Mouse (Mus musculus) brain, embryonic 18.5 days (tissue): Measurements from ENCODE around the gene N4bp2l2.

Experiments
- DNase-seq: peaks from one replicate; pipeline ENCODE4 v3.0.0-alpha.2; 2012; ENCODE audit warnings: low read depth, low spot score

Gene N4bp2l2

DNA sequence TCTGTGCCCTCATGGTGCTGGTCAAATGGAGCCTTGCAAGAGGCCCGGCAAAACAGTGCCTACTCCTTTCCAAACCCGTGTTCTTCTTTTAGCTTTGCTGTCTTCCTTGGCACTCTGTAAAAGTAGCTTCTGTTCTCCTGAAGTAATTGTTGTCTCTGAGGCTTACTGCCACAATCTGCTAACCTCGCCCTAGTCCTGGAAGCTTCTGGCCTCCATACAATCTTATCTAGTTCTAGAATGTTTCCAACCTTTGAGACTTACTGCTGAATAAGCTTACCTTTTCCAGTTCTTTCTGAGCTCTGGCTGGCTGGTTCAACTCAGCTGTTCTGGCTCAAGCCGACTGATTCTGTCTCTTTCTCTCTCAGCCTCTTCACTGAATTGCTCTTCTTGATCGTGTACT, 104.2 kb downstream of the N4bp2l2 start:
- no peak for DNase-seq

GRCm38 (mm10) chr5:150561376-150561775, 104.6 kb downstream of the N4bp2l2 start:
- no peak for DNase-seq

DNA sequence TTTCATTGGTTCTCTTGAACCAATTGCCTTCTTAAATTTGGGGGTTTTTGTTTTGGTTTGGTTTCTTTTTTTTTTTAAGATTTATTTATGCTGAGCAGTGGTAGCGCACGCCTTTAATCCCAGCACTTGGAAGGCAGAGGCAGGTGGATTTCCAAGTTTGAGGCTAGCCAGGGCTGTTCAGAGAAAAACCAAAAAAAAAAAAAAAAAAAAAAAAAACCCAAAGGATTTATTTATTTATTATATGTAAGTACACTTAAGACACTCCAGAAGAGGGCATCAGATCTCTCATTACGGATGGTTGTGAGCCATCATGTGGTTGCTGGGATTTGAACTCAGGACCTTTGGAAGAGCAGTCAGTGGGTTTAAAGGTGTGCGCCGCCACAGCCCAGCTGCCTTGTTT, 105.1 kb downstream of the N4bp2l2 start:
- DNase-seq, result no peak

GRCm38 (mm10) chr5:150559519-150560103, 106.4 kb downstream of the N4bp2l2 start:
- DNase-seq, result no peak
